Mouse (Mus musculus): ENCODE measurements at regions not wholly inside any gene's neighbourhood (a gene's known extent, or its start where the extent isn't known, plus 50 kb on each side); places are given as distances from the start of the nearest gene placed in this dataset.
A peak's percentile ranks its signal among the peaks of the same experiment; 100 is the strongest.

DNA sequence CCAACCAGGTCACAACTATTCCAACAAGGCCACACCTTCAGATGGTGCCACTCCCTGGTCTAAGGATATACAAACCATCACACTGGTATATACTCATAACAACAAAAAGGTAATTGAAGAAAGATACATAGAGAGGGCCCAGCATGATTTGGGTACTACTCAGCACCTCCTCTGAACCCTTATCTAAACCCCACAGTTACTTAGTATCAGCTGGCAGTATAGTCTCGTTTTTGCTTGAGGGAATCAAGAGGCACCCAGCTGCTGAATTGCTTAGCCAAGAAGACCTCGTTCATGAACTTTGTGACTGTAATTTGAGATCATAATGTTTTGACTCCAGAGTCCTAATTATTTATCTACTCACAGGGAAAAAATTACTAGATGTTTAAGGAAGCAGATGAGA is 175.6 kb upstream of the Crbn start:
- H3K9me3 ChIP-seq = no peaks in the 10 kb centered on the region
- no peak overlapping the region for H3K27ac ChIP-seq
- DNase-seq (ENCODE audit: low spot score) = no peak
- no peaks in the 10 kb centered on the region for H3K36me3 ChIP-seq
- 72% methylated on average over 2 of the region's 2 CpGs for WGBS
- no peak overlapping the region for H3K4me3 ChIP-seq
- no peaks in the 10 kb centered on the region for H3K27me3 ChIP-seq (ENCODE audit: insufficient read depth, poor library complexity, severe bottlenecking)
- H3K4me1 ChIP-seq (replicated peaks) = peaks cover 13% of the 10 kb centered on the region; the same call in 1 of the 2 replicates

DNA sequence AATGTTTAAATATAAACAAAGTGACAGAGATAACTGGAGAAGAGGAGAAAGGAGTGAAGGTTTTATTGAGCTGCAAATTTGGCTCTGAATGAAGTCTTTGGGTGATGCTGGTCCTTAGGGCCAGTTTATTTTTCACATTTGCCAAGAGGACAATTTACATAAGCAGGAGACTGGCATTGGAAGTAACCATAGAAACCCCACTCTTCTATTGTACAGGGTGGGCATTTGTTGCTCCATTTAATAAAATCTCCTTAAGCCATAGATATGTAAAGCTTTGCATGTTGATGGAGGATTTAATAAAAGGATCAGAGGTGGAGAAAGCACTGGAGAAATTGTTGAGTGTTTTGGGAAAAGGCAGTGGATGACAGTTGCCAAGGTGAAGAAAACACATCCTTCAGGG is 178.8 kb upstream of the Crbn start:
- H3K27me3 ChIP-seq (ENCODE audit: insufficient read depth, poor library complexity, severe bottlenecking) = no peaks in the 10 kb centered on the region
- no peak overlapping the region for H3K27ac ChIP-seq
- H3K4me1 ChIP-seq (replicated peaks) = peaks cover 13% of the 10 kb centered on the region; the same call in 1 of the 2 replicates
- H3K4me3 ChIP-seq = no peak overlapping the region
- DNase-seq (ENCODE audit: low spot score) = no peak
- H3K36me3 ChIP-seq = no peaks in the 10 kb centered on the region
- no peaks in the 10 kb centered on the region for H3K9me3 ChIP-seq

DNA sequence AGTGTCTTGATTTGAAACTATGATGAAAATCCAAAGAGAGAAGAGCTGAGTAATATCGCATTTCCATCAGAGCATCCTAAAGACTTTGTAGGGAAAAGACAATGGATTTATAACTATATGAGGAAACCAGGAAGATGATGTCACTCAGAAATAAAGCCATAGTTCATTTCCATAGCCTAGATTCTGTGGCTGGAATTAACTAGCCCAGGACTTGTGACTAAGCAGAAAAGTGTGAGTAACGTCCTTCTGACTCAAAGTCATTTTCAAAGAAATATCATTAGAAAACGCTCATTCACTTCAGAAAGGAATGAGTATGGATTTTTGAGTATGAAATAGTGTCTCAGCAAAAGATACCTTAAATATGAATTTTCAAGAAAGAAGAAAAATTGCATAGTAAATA is 179.9 kb upstream of the Crbn start:
- Histone ChIP-seq H3K9me3 (no peaks in the 10 kb centered on the region), H3K4me1 (replicated peaks) (peaks cover 13% of the 10 kb centered on the region; the same call in 1 of the 2 replicates), H3K36me3 (no peaks in the 10 kb centered on the region), H3K27me3 (ENCODE audit: insufficient read depth, poor library complexity, severe bottlenecking) (no peaks in the 10 kb centered on the region), H3K4me3 (no peak overlapping the region), H3K27ac (no peak overlapping the region)
- no peak for DNase-seq (ENCODE audit: low spot score)
- WGBS = 92% methylated on average over 3 of the region's 3 CpGs

DNA sequence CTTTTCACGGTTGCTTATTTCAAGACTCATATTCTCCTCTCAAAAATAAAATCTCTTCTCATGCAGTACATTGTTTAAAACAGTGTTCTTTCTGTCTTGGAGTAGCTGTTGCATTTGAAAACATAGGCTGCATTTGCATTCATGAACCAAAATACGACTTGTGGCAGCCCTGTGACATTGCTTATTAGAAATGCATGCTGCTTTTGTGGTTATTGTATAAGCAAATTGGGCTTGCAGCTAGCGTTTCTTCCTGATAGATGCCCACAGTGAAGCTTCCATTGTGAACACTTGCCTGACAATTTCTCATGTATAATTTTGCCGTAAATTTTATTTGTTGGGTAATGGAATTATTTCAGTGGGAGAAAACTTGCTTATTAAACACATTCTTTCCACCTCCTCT is 180.3 kb upstream of the Crbn start:
- H3K27ac ChIP-seq = no peak overlapping the region
- H3K4me1 ChIP-seq (replicated peaks) = peaks cover 13% of the 10 kb centered on the region; the same call in 1 of the 2 replicates
- WGBS = 58% methylated on average over 4 of the region's 4 CpGs
- H3K36me3 ChIP-seq = no peaks in the 10 kb centered on the region
- no peaks in the 10 kb centered on the region for H3K9me3 ChIP-seq
- no peak for DNase-seq (ENCODE audit: low spot score)
- H3K27me3 ChIP-seq (ENCODE audit: insufficient read depth, poor library complexity, severe bottlenecking) = no peaks in the 10 kb centered on the region
- H3K4me3 ChIP-seq = no peak overlapping the region

DNA sequence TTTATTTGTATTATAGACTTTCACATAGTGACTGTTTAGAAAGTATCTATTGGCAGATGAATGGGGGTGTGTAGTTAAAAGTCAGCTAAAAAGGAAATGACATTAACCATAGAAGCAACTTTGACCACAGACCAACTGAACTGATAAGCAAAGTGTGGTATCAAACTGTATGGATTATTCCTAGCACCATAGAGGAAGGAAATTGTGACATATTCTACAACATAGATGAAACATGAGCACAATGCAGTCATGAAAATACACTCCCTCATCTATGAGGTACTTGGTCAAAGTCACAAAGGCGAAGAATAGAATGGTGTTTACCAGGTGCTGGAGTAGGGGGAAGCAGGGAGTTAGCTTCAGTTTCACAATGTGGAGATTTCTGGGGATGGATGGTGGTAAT is 181.4 kb upstream of the Crbn start:
- WGBS = 84% methylated on average over 1 of the region's 1 CpGs
- Histone ChIP-seq H3K4me1 (replicated peaks) (peaks cover 13% of the 10 kb centered on the region; the same call in 1 of the 2 replicates), H3K9me3 (no peaks in the 10 kb centered on the region), H3K27ac (no peak overlapping the region), H3K4me3 (no peak overlapping the region), H3K36me3 (no peaks in the 10 kb centered on the region), H3K27me3 (ENCODE audit: insufficient read depth, poor library complexity, severe bottlenecking) (no peaks in the 10 kb centered on the region)
- DNase-seq (ENCODE audit: low spot score) = no peak

DNA sequence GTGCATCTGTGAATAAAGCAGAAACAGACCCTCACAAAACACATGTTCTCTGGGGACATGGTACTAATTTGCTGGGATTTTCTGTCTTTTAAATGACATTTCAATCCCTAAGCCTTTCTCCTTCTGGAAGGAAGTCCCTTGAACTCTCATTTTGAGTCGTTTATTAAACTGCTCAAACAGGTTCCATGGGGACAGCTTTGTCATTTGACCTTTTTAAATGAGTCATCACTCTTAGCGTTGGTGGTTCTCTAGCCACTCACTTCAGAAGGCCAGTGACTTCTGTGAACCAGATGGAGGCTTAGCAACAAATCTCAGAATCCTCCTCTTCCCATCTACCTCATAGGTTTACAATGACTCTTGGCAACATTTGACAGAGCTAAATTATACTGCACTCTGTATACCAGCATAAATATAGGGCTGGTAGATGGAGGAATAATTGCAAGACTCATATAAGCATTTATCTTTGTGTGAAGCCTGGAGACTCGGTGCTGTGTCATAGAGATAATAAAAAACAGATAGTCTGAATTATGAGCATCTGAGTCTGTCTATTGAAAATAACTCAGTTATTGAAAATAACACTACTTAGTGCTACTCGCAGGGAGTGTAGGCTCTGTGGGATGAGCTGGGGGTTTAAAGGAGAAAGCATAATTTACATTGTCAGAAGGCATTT is 185.4 kb upstream of the Crbn start:
- no peak for DNase-seq (ENCODE audit: low spot score)
- H3K9me3 ChIP-seq = no peaks in the 10 kb centered on the region
- WGBS = 69% methylated on average over 4 of the region's 4 CpGs
- H3K27ac ChIP-seq = no peak overlapping the region
- peaks cover 2% of the 10 kb centered on the region; the same call in 1 of the 2 replicates for H3K4me1 ChIP-seq (replicated peaks)
- H3K36me3 ChIP-seq = no peaks in the 10 kb centered on the region
- H3K27me3 ChIP-seq (ENCODE audit: insufficient read depth, poor library complexity, severe bottlenecking) = no peaks in the 10 kb centered on the region
- H3K4me3 ChIP-seq = no peak overlapping the region

DNA sequence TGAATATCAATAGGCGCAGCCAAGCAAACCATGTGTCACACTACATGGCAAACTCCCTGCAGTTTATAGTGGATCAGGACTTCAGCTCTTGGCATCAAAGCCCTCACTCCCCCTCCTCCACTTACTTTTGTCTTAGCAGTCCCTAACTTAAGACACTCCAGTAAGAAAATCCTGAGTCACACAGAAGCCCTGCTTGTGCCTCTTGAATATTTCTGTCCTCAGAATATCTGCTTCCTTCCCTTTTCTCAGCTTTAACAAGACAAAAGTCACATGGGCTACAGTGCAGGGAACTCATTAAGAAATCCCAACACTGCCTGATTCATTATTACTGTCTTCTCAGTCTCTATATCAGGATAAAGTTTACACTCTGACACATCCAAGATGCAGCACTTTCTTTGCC is 191.7 kb upstream of the Crbn start:
- no peak for DNase-seq (ENCODE audit: low spot score)
- Histone ChIP-seq H3K36me3 (no peaks in the 10 kb centered on the region), H3K9me3 (no peaks in the 10 kb centered on the region), H3K4me1 (replicated peaks) (no peaks in the 10 kb centered on the region), H3K27ac (no peak overlapping the region), H3K4me3 (no peak overlapping the region), H3K27me3 (ENCODE audit: insufficient read depth, poor library complexity, severe bottlenecking) (no peaks in the 10 kb centered on the region)
- WGBS = 89% methylated on average over 1 of the region's 1 CpGs

DNA sequence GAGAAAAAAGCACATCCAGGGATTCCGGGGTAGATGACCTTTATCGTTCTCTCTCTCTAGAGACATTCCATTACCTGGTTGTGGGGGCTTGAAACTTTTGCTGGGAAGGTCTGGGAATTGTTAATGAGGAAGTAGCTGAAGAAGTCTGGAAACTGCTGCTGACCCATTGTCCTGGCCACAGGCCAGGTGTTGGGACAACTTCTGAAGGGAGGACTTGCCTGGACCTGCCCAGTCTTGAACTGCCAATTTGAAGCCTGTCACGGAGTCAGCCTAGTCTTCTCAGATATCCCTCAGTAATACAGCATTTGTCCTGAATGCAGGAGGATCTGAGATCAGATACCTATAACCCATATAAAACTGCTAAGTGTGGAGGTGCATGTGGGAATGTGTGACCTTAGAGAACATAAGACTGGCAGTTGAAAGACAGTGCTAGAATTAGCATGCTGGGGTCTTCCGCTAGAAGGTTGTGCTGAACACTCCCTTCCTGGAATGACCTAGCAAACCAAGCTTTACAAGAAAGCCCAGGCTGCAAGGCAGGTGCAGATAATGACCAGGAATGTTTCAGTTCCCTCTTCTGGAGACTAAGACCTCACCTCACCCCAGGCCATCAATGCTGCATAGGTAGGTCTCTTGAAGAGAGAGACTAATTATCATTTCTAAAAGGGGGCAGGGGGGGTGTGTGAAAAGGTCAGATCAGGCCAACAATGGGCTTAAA is 204.7 kb upstream of the Crbn start:
- no peaks in the 10 kb centered on the region for H3K4me1 ChIP-seq (replicated peaks)
- DNase-seq (ENCODE audit: low spot score) = no peak
- WGBS = 92% methylated on average over 4 of the region's 4 CpGs

DNA sequence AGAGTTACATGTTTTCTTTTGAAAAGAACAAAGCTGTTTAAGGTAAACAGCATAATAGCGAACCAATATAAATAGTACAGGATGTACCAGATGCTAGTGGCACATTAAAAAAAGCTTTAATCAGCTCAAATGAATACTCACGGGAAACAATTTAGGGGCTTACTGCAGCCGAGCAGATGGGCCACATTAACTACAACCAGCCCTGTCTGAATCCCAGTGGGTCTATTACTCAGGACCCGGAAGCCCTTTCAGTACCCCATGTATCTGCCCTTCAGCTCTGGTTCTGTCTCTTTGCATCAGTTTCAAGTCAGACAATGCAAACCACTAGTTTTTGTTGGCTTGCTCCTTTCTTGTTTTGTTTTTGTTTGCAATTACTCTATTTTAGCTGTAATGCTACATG is 210.9 kb upstream of the Crbn start:
- DNase-seq (ENCODE audit: low spot score) = peak; percentile 6
- peak overlapping the region; percentile 29; the same call in 1 of the 2 replicates for H3K27ac ChIP-seq
- H3K27me3 ChIP-seq (ENCODE audit: insufficient read depth, poor library complexity, severe bottlenecking) = no peaks in the 10 kb centered on the region
- peaks cover 32% of the 10 kb centered on the region for H3K4me1 ChIP-seq (replicated peaks)
- no peak overlapping the region for H3K4me3 ChIP-seq
- no peaks in the 10 kb centered on the region for H3K9me3 ChIP-seq
- WGBS = 65% methylated on average over 4 of the region's 4 CpGs
- H3K36me3 ChIP-seq = no peaks in the 10 kb centered on the region

More for the DNA sequence above, 204.7 kb upstream of the Crbn start:
- Histone ChIP-seq H3K36me3 (no peaks in the 10 kb centered on the region), H3K4me3 (no peak overlapping the region), H3K27me3 (ENCODE audit: insufficient read depth, poor library complexity, severe bottlenecking) (no peaks in the 10 kb centered on the region), H3K27ac (no peak overlapping the region), H3K9me3 (no peaks in the 10 kb centered on the region)

DNA sequence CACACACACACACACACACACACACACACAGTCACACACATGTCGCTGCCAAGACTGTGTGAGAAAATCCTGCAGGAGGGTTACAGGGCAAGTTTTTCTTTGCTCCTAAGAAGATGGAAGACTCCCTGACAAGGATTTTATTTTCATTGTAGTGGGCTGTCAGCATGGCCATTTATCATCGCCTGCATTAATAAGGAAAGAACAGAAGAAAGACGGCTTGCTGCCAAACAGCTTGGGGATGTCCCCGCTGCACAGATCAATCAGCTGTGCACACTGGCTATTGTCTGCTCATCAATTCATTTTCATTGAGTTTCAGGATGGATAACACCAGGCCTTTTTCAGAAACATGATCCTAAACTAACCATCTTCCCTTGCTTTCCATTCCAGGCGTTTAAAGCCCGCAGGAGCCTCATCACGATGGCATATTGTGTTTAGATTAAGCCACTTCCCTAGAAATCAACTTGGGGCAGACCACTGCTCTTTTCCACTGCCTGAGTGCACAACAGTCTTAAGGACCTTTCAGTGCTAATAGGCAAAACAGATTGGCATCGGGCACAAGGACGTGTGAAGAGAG is 213.1 kb upstream of the Crbn start:
- H3K9me3 ChIP-seq = no peaks in the 10 kb centered on the region
- peak overlapping the region; percentile 78 for H3K27ac ChIP-seq
- no peaks in the 10 kb centered on the region for H3K36me3 ChIP-seq
- no peaks in the 10 kb centered on the region for H3K27me3 ChIP-seq (ENCODE audit: insufficient read depth, poor library complexity, severe bottlenecking)
- peaks cover 32% of the 10 kb centered on the region for H3K4me1 ChIP-seq (replicated peaks)
- 7% methylated on average over 9 of the region's 9 CpGs for WGBS
- DNase-seq (ENCODE audit: low spot score) = peak; percentile 73
- peak overlapping the region; percentile 20; the same call in 1 of the 2 replicates for H3K4me3 ChIP-seq

DNA sequence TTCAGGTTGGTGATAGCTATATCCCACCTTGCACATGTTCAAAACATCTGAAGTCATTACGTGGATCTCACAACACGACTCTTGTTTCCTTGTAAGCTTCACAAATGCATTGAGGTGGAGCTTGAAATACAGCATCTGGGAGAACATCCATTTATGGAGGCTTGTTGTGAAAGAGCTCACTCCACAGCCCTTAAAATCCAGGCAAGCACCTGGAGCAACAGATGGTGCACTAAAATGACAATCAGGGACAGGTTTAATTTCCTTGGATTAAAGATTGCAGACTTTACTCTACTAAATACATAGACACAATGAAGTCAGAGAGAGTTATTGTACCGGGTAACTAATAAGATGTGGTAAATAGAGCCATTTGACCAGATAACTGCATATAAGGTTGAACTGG is 219.2 kb upstream of the Crbn start:
- Histone ChIP-seq H3K9me3 (no peaks in the 10 kb centered on the region), H3K27ac (no peak overlapping the region), H3K4me1 (replicated peaks) (peaks cover 8% of the 10 kb centered on the region; the same call in 1 of the 2 replicates), H3K36me3 (no peaks in the 10 kb centered on the region), H3K27me3 (ENCODE audit: insufficient read depth, poor library complexity, severe bottlenecking) (no peaks in the 10 kb centered on the region), H3K4me3 (no peak overlapping the region)
- WGBS = 93% methylated on average over 3 of the region's 3 CpGs
- DNase-seq (ENCODE audit: low spot score) = no peak

DNA sequence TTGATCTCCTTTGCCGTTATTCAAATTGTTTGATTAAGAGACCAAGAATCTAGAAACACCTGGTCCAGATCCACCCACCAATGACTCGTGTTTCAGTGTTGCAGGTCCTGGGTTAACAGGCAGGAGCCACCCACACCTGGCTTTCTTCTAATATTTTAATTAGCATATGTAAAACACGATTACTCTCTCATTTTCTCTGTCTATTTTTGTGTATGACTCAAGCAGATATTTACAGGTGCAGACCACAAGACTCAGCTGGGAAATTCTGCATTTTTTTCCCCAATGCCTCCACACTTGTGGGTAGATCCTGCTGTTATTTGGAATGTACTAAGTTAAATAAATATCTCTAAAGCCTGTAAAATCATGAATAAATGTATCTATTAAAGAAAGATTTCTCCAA is 245.3 kb upstream of the Crbn start:
- WGBS = 81% methylated on average over 3 of the region's 3 CpGs
- H3K9me3 ChIP-seq = no peaks in the 10 kb centered on the region
- H3K4me1 ChIP-seq (replicated peaks) = no peaks in the 10 kb centered on the region
- no peak for DNase-seq (ENCODE audit: low spot score)
- H3K4me3 ChIP-seq = no peak overlapping the region
- no peak overlapping the region for H3K27ac ChIP-seq
- H3K27me3 ChIP-seq (ENCODE audit: insufficient read depth, poor library complexity, severe bottlenecking) = no peaks in the 10 kb centered on the region
- no peaks in the 10 kb centered on the region for H3K36me3 ChIP-seq

DNA sequence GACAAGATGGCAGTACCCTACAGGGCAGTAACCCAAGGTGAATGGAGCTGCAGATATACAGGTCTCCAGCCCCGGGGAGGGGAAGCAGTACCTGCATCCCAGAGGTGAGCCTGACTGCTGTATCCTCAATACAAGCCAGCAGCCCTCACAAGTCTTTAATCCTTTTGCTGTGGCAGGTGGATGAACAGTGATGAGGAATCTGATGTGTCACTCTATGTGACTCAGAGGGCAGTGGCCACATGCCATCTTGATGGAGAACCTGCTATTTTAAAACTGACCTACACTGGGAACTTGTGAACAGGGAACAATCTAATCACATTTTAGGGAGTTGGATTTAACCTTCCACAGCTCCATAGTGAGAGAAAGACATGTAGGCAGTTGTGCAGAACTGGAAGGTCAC is 251.7 kb upstream of the Crbn start:
- Histone ChIP-seq H3K36me3 (no peaks in the 10 kb centered on the region), H3K4me1 (replicated peaks) (no peaks in the 10 kb centered on the region), H3K27ac (no peak overlapping the region), H3K9me3 (no peaks in the 10 kb centered on the region), H3K4me3 (no peak overlapping the region), H3K27me3 (ENCODE audit: insufficient read depth, poor library complexity, severe bottlenecking) (no peaks in the 10 kb centered on the region)
- 91% methylated on average over 1 of the region's 1 CpGs for whole genome bisulfite sequencing
- no peak for DNase-seq (ENCODE audit: low spot score)
